Mouse (Mus musculus): Measurements from ENCODE around the gene Cep55. TPM values are rescaled to one million over a fixed set of nuclear protein-coding genes. Genes with fewer than 3 reads are reported as not detected.

Gene Cep55
- polyA plus RNA-seq, 1 experiment from 2014 or later, result 4.7 TPM

DNA sequence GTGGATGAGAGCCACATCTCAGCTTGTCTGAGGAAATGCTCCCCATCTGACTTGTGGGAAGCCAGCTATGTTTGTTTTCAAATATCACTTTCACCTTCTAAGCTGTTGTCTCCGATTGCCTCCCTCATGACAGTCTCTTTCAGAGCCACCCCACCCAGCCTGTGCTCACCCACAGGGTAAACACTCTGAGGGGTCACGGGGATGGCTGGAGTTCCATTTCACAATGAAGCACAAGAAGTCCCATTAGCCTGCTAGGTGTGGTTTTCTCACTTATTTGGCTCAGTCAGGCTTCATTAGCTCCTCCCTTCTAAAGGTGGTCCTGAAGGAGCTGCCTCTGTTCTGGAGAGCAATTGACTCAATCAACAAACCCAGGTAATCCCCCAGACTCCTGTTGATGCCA lies 19.0 kb upstream of the Cep55 start:
- H3K9me3 ChIP-seq (replicated peaks; ENCODE audit: control insufficient read depth, low read length), result no peaks in the 10 kb centered on the region
- H3K27ac ChIP-seq (ENCODE audit: low read length), result no peak overlapping the region
- H3K4me2 ChIP-seq (ENCODE audit: low read depth, low read length), result no peak overlapping the region
- ATAC-seq (ENCODE audit: low read depth), result no peak
- 45% methylated on average over 2 of the region's 2 CpGs for WGBS (ENCODE audit: insufficient replicate concordance)
- H3K9ac ChIP-seq (ENCODE audit: low read depth, low read length), result no peak overlapping the region
- H3K4me1 ChIP-seq (ENCODE audit: control insufficient read depth, low read depth, low read length), result no peaks in the 10 kb centered on the region; the same call in none of the 2 replicates
- peaks cover 2% of the 10 kb centered on the region; the same call in 1 of the 2 replicates for H3K27me3 ChIP-seq (ENCODE audit: control insufficient read depth, insufficient read depth, low read depth, low read length)
- H3K4me3 ChIP-seq (ENCODE audit: low read depth, low read length), result no peak overlapping the region
- no peaks in the 10 kb centered on the region for H3K36me3 ChIP-seq (ENCODE audit: control insufficient read depth, insufficient read depth)

GRCm38 (mm10) chr19:38038267-38038666 lies 16.5 kb upstream of the Cep55 start:
- no peaks in the 10 kb centered on the region for H3K9me3 ChIP-seq (replicated peaks; ENCODE audit: control insufficient read depth, low read length)
- H3K4me3 ChIP-seq (ENCODE audit: low read depth, low read length), result no peak overlapping the region
- H3K4me2 ChIP-seq (ENCODE audit: low read depth, low read length), result no peak overlapping the region
- no peak for ATAC-seq (ENCODE audit: low read depth)
- H3K27me3 ChIP-seq (ENCODE audit: control insufficient read depth, insufficient read depth, low read depth, low read length), result peaks cover 4% of the 10 kb centered on the region; the same call in 1 of the 2 replicates
- no peaks in the 10 kb centered on the region for H3K36me3 ChIP-seq (ENCODE audit: control insufficient read depth, insufficient read depth)
- WGBS (ENCODE audit: insufficient replicate concordance), result 41% methylated on average over 2 of the region's 2 CpGs
- H3K4me1 ChIP-seq (ENCODE audit: control insufficient read depth, low read depth, low read length), result no peaks in the 10 kb centered on the region; the same call in 1 of the 2 replicates
- H3K9ac ChIP-seq (ENCODE audit: low read depth, low read length), result no peak overlapping the region
- H3K27ac ChIP-seq (ENCODE audit: low read length), result no peak overlapping the region

GRCm38 (mm10) chr19:38042261-38042722 lies 12.5 kb upstream of the Cep55 start:
- Histone ChIP-seq H3K27ac (ENCODE audit: low read length) (no peak overlapping the region), H3K4me1 (ENCODE audit: control insufficient read depth, low read depth, low read length) (no peaks in the 10 kb centered on the region), H3K9me3 (replicated peaks; ENCODE audit: control insufficient read depth, low read length) (no peaks in the 10 kb centered on the region), H3K4me2 (ENCODE audit: low read depth, low read length) (no peak overlapping the region), H3K9ac (ENCODE audit: low read depth, low read length) (no peak overlapping the region), H3K36me3 (ENCODE audit: control insufficient read depth, insufficient read depth) (no peaks in the 10 kb centered on the region), H3K27me3 (ENCODE audit: control insufficient read depth, insufficient read depth, low read depth, low read length) (peaks cover 10% of the 10 kb centered on the region; the same call in 1 of the 2 replicates), H3K4me3 (ENCODE audit: low read depth, low read length) (no peak overlapping the region)
- ATAC-seq (ENCODE audit: low read depth), result no peak
- 22% methylated on average over 5 of the region's 5 CpGs for WGBS (ENCODE audit: insufficient replicate concordance)

DNA sequence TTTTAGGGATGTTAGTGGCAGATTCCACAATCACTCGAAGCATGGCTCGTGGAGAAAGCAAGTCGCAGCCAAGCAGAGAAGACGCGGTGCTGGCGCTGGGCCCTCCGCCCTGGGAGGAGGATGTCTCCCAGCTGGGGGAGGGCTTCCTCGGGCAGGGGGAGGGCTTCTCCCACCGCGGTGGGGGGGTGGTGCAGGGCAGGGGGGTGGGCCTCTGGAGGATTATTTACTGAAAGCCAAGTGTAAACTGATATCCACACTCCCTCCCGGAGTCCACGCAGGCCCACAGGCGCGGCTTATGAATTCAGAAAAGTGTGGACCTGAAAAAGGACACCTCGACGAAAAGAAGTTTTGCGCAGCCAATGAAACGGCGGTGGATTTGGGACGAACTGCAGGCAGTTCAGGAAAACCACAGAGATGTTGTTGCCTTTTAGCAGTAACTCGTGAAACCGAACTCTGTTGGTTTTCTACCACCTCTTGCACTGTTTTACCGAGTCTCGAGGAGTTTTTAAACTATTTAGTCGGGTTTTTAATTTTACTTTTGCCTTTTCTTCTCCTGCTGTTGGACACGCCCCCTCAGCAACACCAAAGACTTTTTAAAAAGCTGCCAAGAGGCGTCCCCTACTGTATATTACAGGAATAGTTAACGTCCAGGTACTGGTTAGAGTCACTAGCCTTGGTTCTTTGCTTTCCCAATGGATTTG lies 11.4 kb upstream of the Cep55 start, which contains the start of gene Myof:
Myof (minus strand) TSS at position 297 of the 701 bp plus-strand sequence.
- Histone ChIP-seq H3K4me2 (ENCODE audit: low read depth, low read length) (peak within 1 kb of the TSS; percentile 56), H3K36me3 (ENCODE audit: control insufficient read depth, insufficient read depth) (no peaks in the 10 kb centered on the region), H3K9me3 (replicated peaks; ENCODE audit: control insufficient read depth, low read length) (no peaks in the 10 kb centered on the region), H3K9ac (ENCODE audit: low read depth, low read length) (no peak within 1 kb of the TSS), H3K4me3 (ENCODE audit: low read depth, low read length) (peak within 1 kb of the TSS; percentile 43), H3K4me1 (ENCODE audit: control insufficient read depth, low read depth, low read length) (no peaks in the 10 kb centered on the region), H3K27me3 (ENCODE audit: control insufficient read depth, insufficient read depth, low read depth, low read length) (peaks cover 10% of the 10 kb centered on the region; the same call in 1 of the 2 replicates), H3K27ac (ENCODE audit: low read length) (no peak within 1 kb of the TSS)
- 1% methylated on average over 28 of the region's 28 CpGs for WGBS (ENCODE audit: insufficient replicate concordance)
- ATAC-seq (ENCODE audit: low read depth), result peak; percentile 41; the same call in 1 of the 2 replicates

GRCm38 (mm10) chr19:38045198-38045597 lies 9.6 kb upstream of the Cep55 start:
- no peak overlapping the region for H3K9ac ChIP-seq (ENCODE audit: low read depth, low read length)
- H3K36me3 ChIP-seq (ENCODE audit: control insufficient read depth, insufficient read depth), result no peaks in the 10 kb centered on the region
- H3K27me3 ChIP-seq (ENCODE audit: control insufficient read depth, insufficient read depth, low read depth, low read length), result peaks cover 10% of the 10 kb centered on the region; the same call in 1 of the 2 replicates
- H3K9me3 ChIP-seq (replicated peaks; ENCODE audit: control insufficient read depth, low read length), result no peaks in the 10 kb centered on the region
- no peak overlapping the region for H3K4me3 ChIP-seq (ENCODE audit: low read depth, low read length)
- no peak for ATAC-seq (ENCODE audit: low read depth)
- no peaks in the 10 kb centered on the region for H3K4me1 ChIP-seq (ENCODE audit: control insufficient read depth, low read depth, low read length)
- no peak overlapping the region for H3K27ac ChIP-seq (ENCODE audit: low read length)
- no peak overlapping the region for H3K4me2 ChIP-seq (ENCODE audit: low read depth, low read length)
- 56% methylated on average over 3 of the region's 3 CpGs for WGBS (ENCODE audit: insufficient replicate concordance)

DNA sequence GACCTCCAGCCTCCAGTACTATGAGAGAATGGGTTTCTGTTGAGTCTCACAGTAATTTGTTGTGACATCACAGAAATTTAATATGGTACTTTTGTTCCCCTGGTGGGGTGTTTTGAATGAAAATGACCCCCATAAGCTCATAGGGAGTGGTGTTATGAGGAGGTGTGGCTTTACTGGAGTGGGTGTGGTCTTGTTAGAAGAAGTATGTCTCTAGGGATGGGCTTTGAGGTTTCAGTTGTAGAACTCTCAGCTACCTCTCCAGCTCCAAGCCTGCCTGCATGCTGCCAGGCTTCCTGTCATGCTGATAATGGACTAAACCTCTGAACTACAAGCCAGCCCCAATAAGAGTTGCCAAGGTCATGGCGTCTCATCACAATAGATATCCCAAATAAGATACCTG lies 5.1 kb upstream of the Cep55 start:
- Histone ChIP-seq H3K4me1 (ENCODE audit: control insufficient read depth, low read depth, low read length) (no peaks in the 10 kb centered on the region; the same call in 1 of the 2 replicates), H3K9me3 (replicated peaks; ENCODE audit: control insufficient read depth, low read length) (no peaks in the 10 kb centered on the region), H3K4me2 (ENCODE audit: low read depth, low read length) (no peak overlapping the region), H3K4me3 (ENCODE audit: low read depth, low read length) (no peak overlapping the region), H3K27me3 (ENCODE audit: control insufficient read depth, insufficient read depth, low read depth, low read length) (peaks cover 2% of the 10 kb centered on the region; the same call in 1 of the 2 replicates), H3K9ac (ENCODE audit: low read depth, low read length) (no peak overlapping the region), H3K27ac (ENCODE audit: low read length) (no peak overlapping the region), H3K36me3 (ENCODE audit: control insufficient read depth, insufficient read depth) (no peaks in the 10 kb centered on the region)
- no peak for ATAC-seq (ENCODE audit: low read depth)
- 59% methylated on average over 1 of the region's 1 CpGs for WGBS (ENCODE audit: insufficient replicate concordance)

GRCm38 (mm10) chr19:38053227-38054041 lies 1.4 kb upstream of the Cep55 start:
- Histone ChIP-seq H3K4me1 (ENCODE audit: control insufficient read depth, low read depth, low read length) (no peaks in the 10 kb centered on the region; the same call in 1 of the 2 replicates), H3K27ac (ENCODE audit: low read length) (no peak overlapping the region), H3K9me3 (replicated peaks; ENCODE audit: control insufficient read depth, low read length) (no peaks in the 10 kb centered on the region), H3K36me3 (ENCODE audit: control insufficient read depth, insufficient read depth) (no peaks in the 10 kb centered on the region; the same call in 1 of the 2 replicates), H3K4me3 (ENCODE audit: low read depth, low read length) (peak overlapping the region; percentile 66), H3K27me3 (ENCODE audit: control insufficient read depth, insufficient read depth, low read depth, low read length) (peaks cover 5% of the 10 kb centered on the region; the same call in 1 of the 2 replicates), H3K4me2 (ENCODE audit: low read depth, low read length) (peak overlapping the region; percentile 56), H3K9ac (ENCODE audit: low read depth, low read length) (no peak overlapping the region)
- no peak for ATAC-seq (ENCODE audit: low read depth)
- WGBS (ENCODE audit: insufficient replicate concordance), result 16% methylated on average over 8 of the region's 8 CpGs

- no peaks in the 10 kb centered on the region; the same call in 1 of the 2 replicates for H3K36me3 ChIP-seq (ENCODE audit: control insufficient read depth, insufficient read depth)
- H3K27me3 ChIP-seq (ENCODE audit: control insufficient read depth, insufficient read depth, low read depth, low read length), result peaks cover 5% of the 10 kb centered on the region; the same call in 1 of the 2 replicates
- H3K27ac ChIP-seq (ENCODE audit: low read length), result no peak overlapping the region
- WGBS (ENCODE audit: insufficient replicate concordance), result 2% methylated on average over 23 of the region's 23 CpGs
- peak; percentile 74 for ATAC-seq (ENCODE audit: low read depth)
- peak overlapping the region; percentile 66 for H3K4me3 ChIP-seq (ENCODE audit: low read depth, low read length)
- H3K9me3 ChIP-seq (replicated peaks; ENCODE audit: control insufficient read depth, low read length), result no peaks in the 10 kb centered on the region
- peak overlapping the region; percentile 56 for H3K4me2 ChIP-seq (ENCODE audit: low read depth, low read length)
- H3K4me1 ChIP-seq (ENCODE audit: control insufficient read depth, low read depth, low read length), result no peaks in the 10 kb centered on the region; the same call in 1 of the 2 replicates
- no peak overlapping the region for H3K9ac ChIP-seq (ENCODE audit: low read depth, low read length)
Measured at GRCm38 (mm10) chr19:38054149-38054719, 577 bp upstream of the Cep55 start.

Measured in liver, embryonic 16.5 days (tissue).